Mouse (Mus musculus): ENCODE measurements around the gene Asic3.

Asic3 gene

DNA sequence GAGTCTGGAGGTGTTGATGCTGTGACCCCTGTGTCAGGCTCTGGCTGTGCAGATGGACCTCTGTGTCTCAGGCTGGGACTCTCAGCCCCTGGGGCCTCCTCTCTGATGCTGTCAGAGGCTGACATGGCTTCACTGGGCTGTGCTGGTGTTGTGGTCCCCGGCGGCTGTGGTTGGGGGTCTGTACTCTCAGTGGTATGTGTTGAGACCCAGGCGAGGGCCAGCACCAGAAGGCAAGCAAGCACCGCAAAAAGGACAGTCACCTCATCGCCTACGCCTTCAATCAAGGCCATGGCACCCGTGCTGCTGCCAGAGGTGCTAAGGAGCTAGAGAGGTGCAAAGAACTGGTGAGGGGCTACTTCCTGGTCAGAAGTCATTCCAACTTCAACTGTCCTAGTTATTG is 33.4 kb downstream of the Asic3 start:
- no peak for DNase-seq (ENCODE audit: extremely low spot score, low read depth, low spot score)

DNA sequence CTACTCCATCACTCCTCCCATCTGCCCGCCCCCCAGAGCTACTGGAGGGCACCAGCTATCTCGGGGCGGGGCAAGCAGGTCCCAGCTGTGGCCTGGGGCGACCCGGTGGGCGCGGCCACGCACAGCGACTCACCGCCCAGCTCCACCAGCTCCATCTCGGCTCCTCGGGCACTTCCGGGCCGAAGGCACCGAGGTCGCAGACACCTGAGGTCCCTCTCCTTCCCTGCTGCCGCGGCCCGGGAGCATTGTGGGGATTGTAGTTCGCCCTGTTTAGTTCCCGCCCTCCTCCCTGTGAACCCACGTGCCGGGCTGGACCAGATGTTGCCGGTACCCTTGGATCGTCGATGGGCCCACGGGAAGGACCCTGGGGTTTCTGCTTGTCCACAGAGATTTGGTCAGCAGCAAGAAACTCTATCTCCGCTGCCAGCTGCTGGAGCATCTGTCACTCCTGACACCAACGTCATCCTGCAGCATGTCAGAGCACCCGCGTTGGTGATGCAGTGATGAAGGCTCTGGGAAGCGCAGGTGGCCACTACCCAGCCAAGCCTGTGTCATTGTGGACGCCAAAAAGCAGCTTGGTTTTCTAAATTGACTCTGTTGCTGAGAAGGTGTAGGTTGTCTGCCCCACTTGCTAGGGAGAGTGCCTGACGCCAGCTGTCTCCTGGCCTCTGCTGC is 34.6 kb downstream of the Asic3 start, which contains the start of gene Tmub1:
TSS of gene Tmub1 (minus strand) at position 231 of the 675 bp plus-strand sequence.
- no peak for DNase-seq (ENCODE audit: extremely low spot score, low read depth, low spot score)

DNA sequence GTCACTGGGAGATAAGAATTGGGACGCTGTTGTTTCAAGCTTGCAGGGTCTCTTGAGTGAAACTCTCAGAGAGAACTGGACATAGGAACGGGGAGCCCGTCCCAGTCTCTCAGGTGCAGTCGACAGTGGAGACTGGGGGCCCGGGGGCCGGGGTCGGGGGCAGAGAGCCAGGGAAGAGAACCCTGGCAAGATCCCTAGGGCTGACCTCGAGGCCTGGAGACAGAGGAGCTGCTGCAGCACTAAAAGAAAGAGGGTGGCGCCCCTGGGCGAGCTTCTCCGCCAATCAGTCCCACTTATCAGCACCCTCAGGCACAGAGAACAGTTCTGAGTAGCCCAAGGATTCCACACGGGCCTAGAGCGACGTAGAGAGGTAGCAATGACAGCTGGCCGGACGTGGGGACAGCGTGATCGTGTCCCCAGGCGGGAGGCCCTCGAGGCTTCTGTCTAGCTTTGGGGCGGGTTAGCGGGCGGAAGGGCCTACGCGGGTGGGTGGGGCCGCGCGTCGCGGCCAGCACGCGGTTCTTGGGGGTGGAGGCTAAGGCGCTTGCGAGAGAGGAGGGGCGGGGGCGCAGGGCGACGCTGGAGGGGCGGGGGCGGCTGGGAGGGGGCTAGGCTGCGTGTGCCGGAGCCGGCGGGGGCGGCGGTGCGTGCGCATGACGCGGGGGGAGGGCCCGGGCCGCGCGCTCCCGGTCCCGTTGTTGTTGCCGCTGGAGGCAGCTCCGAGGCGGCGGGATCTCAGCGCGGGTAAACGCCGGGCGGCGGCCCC is 38.3 kb downstream of the Asic3 start:
- DNase-seq (ENCODE audit: extremely low spot score, low read depth, low spot score): no peak

DNA sequence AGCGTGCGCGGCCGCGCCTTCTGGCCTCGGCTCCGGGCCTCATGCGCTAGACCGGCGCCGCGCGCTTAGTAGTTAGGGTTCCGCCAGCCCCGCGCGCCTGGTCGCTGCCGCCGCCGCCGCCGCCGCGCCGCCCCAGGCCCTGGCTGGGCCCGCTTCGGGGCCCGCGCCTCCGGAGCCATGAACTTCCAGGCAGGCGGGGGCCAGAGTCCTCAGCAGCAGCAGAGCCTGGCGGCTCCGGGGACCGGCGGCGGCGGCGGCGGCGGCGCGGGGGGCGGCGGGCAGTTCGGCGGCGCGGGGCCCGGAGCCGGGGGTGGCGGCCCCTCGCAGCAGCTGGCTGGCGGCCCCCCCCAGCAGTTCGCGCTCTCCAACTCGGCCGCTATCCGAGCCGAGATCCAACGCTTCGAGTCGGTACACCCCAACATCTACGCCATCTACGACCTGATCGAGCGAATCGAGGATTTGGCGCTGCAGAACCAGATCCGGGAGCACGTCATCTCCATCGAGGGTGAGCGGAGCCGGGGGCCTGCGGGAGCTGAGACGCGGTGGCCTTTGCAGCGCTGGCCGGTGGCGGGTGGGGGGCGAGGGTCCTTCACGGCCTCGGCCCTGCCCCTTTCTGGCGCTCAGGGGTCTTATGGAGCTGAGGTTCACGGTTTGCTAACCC is 39.0 kb downstream of the Asic3 start, which contains the start of gene Agap3:
TSS of gene Agap3 (plus strand) at position 148 of the 661 bp plus-strand sequence.
- DNase-seq (ENCODE audit: extremely low spot score, low read depth, low spot score): no peak

DNA sequence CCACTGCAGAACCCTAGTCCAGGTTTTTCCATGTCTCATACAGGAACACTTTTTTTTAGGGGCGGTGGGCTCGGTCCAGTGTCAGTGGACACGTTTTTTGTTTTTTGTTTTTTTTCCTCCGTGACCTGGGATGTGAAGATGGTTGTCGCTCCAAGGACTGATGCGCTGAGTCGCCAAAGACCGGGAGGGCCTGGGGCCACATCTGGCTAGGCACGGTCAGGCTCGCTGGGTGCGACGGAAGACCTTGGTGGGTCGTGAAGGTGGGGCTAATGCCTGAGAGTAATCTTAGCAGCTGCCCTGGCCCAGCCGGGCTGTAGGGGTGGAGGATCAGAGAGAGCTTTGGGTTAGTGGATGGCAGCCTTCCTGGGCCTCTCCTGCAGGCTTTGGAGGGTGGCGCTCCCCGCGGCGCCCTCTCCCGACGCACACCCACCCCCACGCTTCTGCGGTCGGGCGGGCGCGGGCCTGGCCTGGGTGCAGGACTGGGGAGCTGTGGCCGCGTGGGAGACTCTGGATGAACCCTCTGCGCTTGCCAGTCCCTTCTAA is 39.6 kb downstream of the Asic3 start:
- no peak for DNase-seq (ENCODE audit: extremely low spot score, low read depth, low spot score)

DNA sequence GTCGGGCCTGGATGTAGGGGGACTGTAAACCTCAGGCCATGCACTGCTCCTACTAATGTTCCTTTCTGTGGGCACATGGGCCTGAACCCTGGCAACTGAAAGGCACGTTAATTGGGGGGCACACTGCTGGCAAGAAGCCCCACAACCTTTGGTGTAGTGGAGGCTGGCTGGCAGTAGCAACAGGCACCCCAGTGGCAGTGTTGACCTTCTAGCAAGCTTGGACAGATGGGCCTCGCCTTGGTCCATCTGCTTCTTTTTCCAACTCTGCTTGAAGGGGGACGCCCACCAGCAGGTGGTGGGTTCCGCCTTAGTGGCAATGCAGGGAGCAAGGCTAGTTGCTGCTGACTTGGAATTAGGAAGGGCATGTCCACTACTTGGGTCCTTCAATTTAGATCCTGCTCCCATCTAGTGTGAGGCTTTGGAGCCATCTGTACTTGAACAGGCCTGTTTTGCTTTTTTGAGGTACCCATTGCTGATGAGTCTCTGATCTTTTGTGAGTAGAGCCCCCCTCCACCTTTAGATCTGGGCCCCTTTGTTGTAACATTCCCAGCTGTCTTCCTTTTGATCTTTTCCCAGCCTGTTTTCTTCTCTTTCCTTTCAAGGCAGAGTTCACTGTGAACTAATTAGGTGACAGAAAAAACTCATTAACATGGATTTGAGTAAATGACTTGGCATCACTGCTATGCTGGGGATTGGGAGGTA is 40.2 kb downstream of the Asic3 start:
- no peak for DNase-seq (ENCODE audit: extremely low spot score, low read depth, low spot score)

DNA sequence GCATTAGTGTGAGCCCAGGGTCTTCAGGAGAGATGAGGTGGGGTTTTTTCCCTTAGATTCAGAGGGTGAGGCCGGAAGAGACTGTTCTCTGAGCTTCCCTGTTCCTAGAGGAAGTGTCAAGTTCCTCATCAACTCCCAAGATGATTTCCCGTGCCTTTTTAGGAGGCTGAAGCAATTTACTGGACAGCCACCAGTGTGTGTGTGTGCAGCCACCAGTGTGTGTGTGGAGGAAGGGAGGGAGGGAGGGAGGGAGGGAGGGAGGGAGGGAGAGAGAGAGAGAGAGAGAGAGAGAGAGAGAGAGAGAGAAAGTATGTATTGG is 40.8 kb downstream of the Asic3 start:
- DNase-seq (ENCODE audit: extremely low spot score, low read depth, low spot score): no peak

DNA sequence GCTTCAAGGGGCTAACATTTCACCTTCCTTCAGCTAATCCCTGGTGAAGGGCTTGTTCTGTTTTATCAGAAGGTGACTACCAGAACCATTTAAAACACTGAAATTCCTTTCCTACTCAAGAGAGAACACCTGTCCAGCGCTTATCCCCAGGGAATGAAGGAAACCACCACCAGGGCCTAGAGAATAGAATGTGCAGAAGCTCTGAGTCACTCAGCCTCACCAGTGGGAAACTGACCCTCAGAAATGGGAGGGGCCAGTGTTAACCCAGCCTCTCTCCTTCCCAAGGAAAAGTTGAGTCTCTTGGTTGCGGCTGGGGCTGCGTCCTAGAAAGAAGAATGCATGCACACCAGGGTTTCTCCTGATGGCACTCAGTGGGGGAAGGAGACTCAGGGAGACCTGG is 41.9 kb downstream of the Asic3 start:
- no peak for DNase-seq (ENCODE audit: extremely low spot score, low read depth, low spot score)

DNA sequence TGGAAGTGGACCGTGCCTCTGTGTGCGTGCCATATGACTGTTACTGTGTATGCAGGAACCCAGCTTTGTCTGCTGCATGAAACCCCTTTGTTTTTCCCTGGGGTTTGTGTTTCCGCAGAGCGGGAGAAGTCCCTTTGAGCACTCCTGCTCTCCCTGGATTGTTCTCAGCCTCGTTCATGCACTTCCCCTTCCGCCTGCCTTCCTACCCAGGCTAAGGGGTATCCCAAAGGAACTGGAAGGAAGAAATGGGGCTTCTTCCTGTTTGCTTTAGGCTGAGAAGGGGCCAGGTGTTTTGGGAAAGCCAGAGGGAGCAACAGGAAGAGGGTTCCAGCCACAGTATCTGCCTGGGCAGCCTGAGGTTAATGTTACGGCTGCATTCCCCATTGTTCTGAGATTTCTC is 42.4 kb downstream of the Asic3 start:
- DNase-seq (ENCODE audit: extremely low spot score, low read depth, low spot score): no peak

DNA sequence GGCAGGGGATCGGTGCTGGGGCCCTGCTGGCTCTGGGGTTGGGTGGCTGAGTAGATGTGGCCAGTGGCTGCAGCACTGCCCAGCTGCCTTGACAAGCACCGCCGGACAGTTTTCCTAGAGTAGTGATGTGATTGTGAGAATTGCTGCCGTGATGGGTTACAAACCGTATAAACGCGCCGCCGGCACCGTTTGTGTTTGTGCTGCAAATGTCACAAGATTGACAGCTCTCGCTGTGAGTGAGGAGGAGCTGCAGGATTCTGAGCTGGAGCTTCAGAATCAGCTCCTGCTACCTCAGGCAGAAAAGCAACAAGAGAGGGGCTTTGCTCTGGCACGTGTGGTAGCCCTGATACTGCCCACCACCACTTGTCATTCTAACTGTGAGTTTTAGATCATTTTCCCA is 53.6 kb downstream of the Asic3 start:
- no peak for DNase-seq (ENCODE audit: extremely low spot score, low read depth, low spot score)

Data from hindlimb bud, embryonic 11.5 days (tissue).